Mouse (Mus musculus) ES-E14 (cell line): Measurements from ENCODE around the gene Irf1.

Experiments used
- HCFC1 ChIP-seq: IDR thresholded peaks from 2 replicates; pipeline ENCODE4 v1.6.1; 2012; ENCODE audit warnings: low read length, inconsistent platforms, borderline replicate concordance; ENCODE audit not compliant: insufficient read depth
- ZNF384 ChIP-seq: IDR thresholded peaks from 2 replicates; pipeline ENCODE4 v1.6.1; 2012; ENCODE audit warnings: low read depth, low read length, inconsistent platforms

GRCm38 (mm10) chr11:53736771-53737572 lies 32.8 kb upstream of the Irf1 start:
- TF ChIP-seq HCFC1 (peak; percentile 46; the same call in 1 of the 2 replicates), ZNF384 (0 out of 2 replicates have a peak, but pooled peaks have one; percentile 30)
